Mouse (Mus musculus) CD4-positive helper T cell, adult 2 months (primary cell): ENCODE data around the gene Olfr181.

Experiments used
- DNase-seq: peaks from one replicate; pipeline ENCODE4 v3.0.0-alpha.2; 2012; ENCODE audit warnings: low read depth, missing footprints, low spot score

Olfr181 gene

DNA sequence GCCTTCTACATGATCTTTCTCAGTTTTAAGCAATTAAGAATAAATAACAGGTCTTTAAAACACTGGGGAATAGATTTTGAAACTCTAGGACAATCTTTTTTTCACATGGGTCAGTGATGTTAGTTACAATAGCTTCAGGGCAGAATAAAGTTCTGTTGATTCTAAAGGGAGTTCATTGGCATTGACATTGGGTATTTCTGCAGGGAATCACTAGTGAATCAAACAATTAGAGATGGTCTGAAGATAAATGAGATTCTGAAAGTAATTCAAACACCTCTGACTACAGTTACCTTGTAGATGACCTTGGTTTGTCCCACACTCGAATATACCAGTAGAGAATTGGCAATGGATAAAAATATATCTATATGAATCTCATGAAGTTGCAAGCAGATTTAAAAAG is at the start of gene Olfr181:
Olfr181 (minus strand) TSS at position 101 of the 400 bp plus-strand sequence.
- no peak for DNase-seq

DNA sequence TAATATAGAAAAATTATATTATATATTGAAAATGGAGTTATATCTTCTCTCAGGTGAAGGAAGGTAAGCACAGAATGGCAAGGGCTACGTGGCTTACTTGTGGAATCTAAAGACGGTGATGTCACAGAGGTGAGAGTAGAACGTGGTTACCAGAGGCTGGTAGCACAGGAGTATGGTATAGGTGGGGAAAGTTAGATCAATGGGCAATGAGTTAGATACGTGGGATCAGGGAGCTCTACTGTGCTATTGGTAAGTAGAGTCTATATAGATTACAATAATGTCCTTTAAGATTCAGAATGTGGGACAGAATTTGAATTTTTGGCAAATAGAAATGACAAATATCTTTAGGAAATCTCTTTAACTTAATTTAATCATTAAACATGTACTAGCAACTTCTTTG is 737 bp upstream of the Olfr181 start, which contains the start of gene Olfr180:
Olfr180 (minus strand) TSS at position 101 of the 400 bp plus-strand sequence.
- no peak for DNase-seq

DNA sequence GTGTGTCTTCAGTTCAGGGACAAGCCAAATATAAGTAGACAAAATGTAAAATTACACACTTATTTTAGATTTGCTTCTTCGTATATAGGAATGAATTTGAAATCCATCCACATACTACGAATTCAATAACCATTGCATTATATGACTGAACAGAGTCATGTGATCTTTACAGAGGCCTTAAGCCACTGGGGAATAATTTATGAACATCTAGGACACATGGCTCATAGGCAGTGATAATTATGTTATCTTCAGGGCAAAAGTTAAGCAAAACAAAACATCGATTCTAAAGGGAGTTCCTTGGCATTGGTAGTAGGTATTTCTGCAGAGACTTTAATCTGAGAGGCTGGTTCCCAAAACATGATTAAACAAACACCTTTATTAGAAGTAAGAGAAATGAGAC is 36.6 kb downstream of the Olfr181 start, which contains the start of gene Olfr178:
Olfr178 (minus strand) TSS at position 101 of the 400 bp plus-strand sequence.
- DNase-seq: no peak

DNA sequence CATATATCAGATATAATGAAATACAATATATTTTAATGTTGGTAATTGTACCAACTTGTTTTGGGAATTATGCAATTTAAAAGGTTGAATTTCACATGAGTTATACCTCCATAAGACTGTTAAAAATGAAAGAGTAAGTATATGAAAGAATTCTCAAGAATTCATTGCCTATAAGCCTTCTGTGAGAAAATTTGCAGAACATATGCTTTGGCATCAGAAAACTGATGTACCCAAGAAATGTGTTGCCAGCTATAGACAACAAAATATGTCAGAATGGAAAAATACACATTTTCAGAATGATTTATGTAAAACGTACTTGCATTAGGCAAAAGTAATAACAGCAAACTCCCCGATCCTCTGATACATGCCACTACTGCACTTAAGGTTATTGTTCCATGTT is 44.1 kb downstream of the Olfr181 start:
- DNase-seq: no peak
